Mouse (Mus musculus) 416B (cell line): ENCODE measurements around the gene Erv3.
"Not testable (repeated sequence)": the region's sequence is repeated elsewhere in the genome, so short reads cannot be mapped to it uniquely, and the experiment has no call there.

Source experiments
- DNase-seq: peaks from one replicate; pipeline ENCODE4 v3.0.0; 2011; ENCODE audit warnings: low read depth

The Erv3 gene

GRCm38 (mm10) chr2:131863472-131863871 lies 3.9 kb upstream of the Erv3 start:
- no peak for DNase-seq

GRCm38 (mm10) chr2:131862617-131863275 lies 3.2 kb upstream of the Erv3 start:
- DNase-seq, result no peak

GRCm38 (mm10) chr2:131857838-131858237 lies 1.7 kb downstream of the Erv3 start:
- no peak for DNase-seq

GRCm38 (mm10) chr2:131853719-131854118 lies 5.8 kb downstream of the Erv3 start:
- no peak for DNase-seq

- DNase-seq, result no peak
These were observed 8.0 kb downstream of the Erv3 start for GRCm38 (mm10) chr2:131851333-131852092.

- no peak for DNase-seq
These were observed 9.5 kb downstream of the Erv3 start for GRCm38 (mm10) chr2:131850047-131850446.

GRCm38 (mm10) chr2:131847501-131848359 lies 11.8 kb downstream of the Erv3 start:
- DNase-seq, result no peak

GRCm38 (mm10) chr2:131846811-131847210 lies 12.7 kb downstream of the Erv3 start:
- DNase-seq, result no peak

GRCm38 (mm10) chr2:131846132-131846710 lies 13.3 kb downstream of the Erv3 start:
- no peak for DNase-seq

- DNase-seq, result no peak
These were observed 13.9 kb downstream of the Erv3 start for GRCm38 (mm10) chr2:131845671-131846070.

GRCm38 (mm10) chr2:131842568-131842967 lies 17.0 kb downstream of the Erv3 start:
- no peak for DNase-seq

GRCm38 (mm10) chr2:131841321-131841693 lies 18.2 kb downstream of the Erv3 start:
- DNase-seq, result no peak

- DNase-seq, result no peak
These were observed 18.8 kb downstream of the Erv3 start for GRCm38 (mm10) chr2:131840611-131841320.

- DNase-seq, result no peak
These were observed 25.3 kb downstream of the Erv3 start for GRCm38 (mm10) chr2:131834296-131834695.

- no peak for DNase-seq
These were observed 27.7 kb downstream of the Erv3 start for GRCm38 (mm10) chr2:131831861-131832260.

- not testable (repeated sequence) for DNase-seq
These were observed 28.6 kb downstream of the Erv3 start for GRCm38 (mm10) chr2:131830945-131831344.

- DNase-seq, result peak; percentile 65
These were observed 31.3 kb downstream of the Erv3 start for GRCm38 (mm10) chr2:131827999-131828975.

- DNase-seq, result no peak
These were observed 32.4 kb downstream of the Erv3 start for GRCm38 (mm10) chr2:131827026-131827687.

- no peak for DNase-seq
These were observed 34.0 kb downstream of the Erv3 start for GRCm38 (mm10) chr2:131825498-131825897.

- no peak for DNase-seq
These were observed 35.6 kb downstream of the Erv3 start for GRCm38 (mm10) chr2:131823931-131824330.
